Mouse (Mus musculus) kidney, adult 11 months (tissue): ENCODE results near the gene 2010111I01Rik.

Experiments used
- DNase-seq: peaks from one replicate; pipeline ENCODE4 v3.0.0; 2022

The 2010111I01Rik gene

DNA sequence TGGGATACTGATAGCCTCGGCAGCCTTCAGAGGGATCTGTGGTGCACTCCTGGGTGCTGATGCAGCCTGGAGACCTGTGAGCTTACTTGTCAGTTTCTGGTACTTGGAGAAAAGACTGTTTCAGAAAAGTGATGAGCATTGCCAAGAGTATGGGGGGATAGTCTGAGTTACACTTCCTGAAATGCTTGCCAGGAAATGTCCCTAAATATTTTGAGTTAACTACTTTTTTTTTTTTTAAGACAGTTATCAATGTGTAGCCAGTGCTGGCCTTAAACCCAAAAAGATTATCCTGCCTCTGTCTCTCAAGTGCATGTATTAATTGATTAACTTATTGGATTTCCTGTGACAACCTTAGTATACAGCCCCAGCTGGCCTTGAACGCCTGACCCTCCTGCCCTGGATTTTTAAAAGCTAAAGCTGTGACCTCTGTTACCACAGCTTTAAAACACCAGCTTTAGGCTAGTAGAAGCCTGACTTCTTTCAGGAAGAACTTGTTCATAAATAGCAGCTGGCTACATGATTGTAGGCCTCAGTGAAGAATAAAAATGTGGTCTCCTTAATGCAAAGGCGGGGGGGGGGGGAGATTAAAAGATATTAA, 150.6 kb downstream of the 2010111I01Rik start:
- DNase-seq = no peak

- no peak for DNase-seq
Observed at GRCm38 (mm10) chr13:63117495-63118184, 152.9 kb downstream of the 2010111I01Rik start.

DNA sequence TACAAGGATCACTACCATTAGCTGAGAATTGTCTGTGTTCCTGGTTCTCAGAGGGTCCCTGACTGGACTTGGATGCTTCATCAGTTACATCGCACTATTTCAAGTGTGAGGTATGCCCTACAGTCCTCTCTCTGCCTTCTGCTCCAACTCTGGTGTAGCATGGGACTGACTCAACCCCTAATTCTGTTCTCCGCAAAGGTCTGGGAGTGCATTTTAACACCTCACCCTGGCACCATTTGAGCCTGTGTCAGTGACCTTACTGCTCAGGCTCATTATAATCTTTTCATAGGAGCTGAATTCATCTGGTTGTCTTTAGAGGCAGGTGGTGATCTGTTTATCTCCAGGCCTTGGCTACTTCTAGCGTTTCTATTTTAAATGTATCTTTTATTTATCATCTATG, 154.0 kb downstream of the 2010111I01Rik start:
- no peak for DNase-seq

- DNase-seq = no peak
Observed at GRCm38 (mm10) chr13:63120296-63120695, 155.6 kb downstream of the 2010111I01Rik start.

DNA sequence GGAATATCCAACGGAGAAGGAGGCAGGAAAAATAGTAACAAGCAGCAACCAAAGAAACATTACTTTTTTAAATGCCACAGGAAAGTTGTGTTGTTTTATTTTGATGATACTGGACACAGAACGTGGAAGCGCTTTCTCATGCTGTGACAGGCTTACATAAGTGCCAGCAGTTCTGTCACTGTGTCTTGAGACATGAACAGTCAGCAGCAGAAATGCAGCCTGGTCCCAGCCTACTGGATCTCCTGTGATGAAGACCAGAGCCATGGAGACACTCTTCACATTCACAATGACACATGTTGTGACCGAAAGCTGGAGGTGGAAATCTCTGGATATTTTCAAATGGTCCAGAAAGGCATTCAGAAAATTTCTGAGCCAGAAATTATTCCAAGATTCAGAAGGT, 157.1 kb downstream of the 2010111I01Rik start:
- no peak for DNase-seq

GRCm38 (mm10) chr13:63126206-63126605, 161.5 kb downstream of the 2010111I01Rik start:
- no peak for DNase-seq

- no peak for DNase-seq
Observed at GRCm38 (mm10) chr13:63127516-63127915, 162.8 kb downstream of the 2010111I01Rik start.

DNA sequence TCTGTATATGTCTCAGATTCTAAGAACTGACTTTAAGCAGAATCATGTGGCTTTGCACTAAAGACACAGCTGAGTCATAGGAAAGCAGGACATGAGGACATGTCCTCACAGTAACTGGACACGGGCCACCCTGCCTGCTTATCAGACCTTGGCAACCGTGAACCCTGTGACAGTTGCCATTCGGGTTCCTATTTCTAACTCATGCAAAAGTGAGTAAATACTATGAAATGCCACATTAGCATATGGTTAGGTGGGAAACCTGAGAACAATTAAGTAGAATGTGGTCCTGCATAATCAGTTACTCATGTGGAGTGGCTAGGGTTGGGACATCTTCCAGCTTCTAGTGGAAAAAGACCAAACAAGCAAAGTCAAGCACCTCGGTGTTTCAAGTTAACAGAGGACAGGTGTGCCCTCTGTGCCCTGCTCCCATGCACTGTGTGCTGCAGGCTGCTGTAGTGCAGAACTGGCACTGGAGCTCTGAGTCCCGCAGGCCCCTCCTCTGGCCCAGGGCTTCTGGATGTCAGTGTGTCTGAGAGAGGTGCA, 170.3 kb downstream of the 2010111I01Rik start:
- peak; percentile 62 for DNase-seq

- DNase-seq = no peak
Observed at GRCm38 (mm10) chr13:63135994-63136393, 171.3 kb downstream of the 2010111I01Rik start.

DNA sequence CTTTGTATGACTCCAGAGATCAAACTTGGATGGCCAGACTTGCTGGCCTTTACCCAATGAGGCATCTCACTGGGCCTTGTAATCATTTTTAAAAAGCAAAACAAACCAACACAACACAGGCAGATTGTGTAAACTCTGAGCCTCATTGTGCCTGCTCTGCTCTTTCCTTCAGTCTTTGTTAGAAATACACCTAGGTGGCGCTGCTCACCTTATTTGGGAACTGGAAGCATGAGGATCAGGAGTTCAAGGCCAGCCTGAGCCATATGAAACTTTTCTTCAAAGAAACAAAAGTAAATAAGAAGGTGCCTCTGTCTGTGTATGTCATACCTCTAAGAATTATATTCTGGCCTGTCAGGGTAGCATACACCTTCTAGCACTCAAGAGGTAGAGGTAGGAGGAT, 172.1 kb downstream of the 2010111I01Rik start:
- DNase-seq = no peak

DNA sequence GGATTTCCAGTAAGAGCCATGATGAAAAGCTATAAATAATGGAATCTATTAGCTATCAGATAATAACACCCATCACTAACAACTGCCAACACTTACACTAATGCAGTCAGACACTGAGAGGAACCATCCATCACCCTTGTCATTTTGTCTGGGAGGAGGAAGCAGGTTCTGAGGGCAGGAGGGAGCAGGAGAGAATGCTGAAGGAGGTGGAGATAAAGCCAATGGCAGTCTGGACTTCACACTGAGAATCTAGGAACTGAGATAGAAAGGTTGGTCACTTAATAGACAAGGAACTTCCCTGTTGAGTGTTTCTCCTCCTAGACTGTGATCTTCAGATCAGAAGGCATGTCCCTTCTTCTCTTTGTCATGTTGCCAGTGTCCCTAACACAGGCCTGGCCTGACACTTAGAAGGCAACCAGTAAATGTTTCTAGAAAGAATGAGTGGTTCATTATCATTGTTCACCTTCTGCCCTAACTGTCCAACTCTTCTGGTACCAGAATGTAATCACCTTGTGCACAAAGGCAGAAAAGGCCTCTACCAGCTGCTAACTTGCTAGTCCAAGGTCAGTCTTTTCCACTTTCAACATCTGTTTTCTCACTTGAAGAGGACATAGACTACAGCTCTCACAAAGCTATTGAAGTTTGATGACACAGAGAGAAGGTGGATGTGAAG, 173.8 kb downstream of the 2010111I01Rik start:
- DNase-seq = no peak

DNA sequence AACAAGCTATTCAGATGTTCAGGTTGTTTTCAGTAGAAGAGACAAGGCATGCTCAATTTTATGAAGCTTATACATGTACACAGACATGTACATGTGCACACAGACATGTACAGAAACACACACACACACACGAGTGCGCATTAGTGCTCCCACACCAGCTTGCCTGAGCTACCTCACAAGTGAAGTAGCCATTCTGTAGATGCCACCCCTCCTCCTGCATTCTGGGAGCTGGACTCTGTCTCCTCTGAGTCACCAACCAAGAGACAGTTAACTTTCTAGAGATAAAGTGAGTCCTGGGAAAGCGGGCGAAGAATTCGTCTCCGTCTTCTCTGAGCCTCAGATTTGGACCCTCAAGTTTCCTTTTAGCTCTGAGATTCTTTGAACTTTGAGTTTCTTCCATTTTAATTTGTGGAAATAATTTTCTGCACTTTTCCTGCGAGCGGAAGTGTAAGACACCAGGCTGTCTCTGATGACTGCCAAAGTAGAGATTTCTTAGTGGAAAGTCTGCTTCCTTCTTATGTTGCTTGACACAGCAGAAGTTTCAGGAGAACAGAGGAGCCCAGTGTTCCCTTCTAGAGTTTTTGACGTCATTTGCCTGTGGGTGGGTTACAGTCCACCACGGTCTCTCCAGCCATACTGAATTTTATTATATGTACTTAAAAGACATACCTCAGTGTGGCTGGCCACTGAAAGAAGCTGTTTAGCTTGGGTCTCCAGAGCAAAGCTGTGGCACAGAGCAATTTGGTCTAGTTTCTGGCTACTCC, 175.0 kb downstream of the 2010111I01Rik start:
- no peak for DNase-seq

DNA sequence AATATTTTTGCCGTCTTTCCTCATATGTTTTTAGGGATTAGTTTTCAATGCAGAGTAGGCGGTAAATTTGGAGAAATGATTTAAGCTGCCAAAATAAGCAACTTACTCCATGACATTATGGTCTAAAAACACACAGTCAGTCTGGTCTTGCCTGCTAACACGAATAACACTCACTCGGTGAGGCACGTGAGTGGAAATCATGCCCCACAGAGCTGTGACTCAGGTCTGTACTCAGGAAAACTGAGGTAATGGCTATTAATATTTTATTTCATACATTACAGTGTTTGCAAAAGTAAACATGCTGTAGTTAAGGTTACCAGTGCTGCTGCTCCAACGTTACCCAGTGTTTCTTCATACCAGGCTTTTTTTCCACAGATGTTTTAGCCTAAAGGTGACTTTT, 176.1 kb downstream of the 2010111I01Rik start:
- no peak for DNase-seq

DNA sequence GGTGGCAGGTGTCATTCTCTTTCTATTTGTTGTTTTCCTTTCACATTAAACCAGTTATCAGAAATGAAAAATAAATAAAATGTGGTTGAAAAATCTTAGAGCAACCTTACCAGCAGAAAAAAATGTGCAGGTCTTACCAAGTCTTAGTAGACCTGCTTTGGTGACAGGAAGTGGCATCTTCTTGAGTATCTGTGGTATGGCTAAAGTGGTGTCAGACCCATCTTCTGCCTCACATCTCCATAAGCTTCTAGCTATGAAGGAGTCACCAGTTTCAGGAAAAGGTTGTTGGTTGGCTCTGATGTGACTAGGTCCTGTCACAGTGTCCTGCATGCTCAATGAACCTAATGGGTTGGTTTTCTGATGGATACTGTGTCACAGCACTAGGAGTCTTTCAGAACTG, 176.6 kb downstream of the 2010111I01Rik start:
- DNase-seq = no peak

GRCm38 (mm10) chr13:63146604-63147188, 182.0 kb downstream of the 2010111I01Rik start:
- no peak for DNase-seq

- peak; percentile 52 for DNase-seq
Observed at GRCm38 (mm10) chr13:63148157-63148556, 183.5 kb downstream of the 2010111I01Rik start.

DNA sequence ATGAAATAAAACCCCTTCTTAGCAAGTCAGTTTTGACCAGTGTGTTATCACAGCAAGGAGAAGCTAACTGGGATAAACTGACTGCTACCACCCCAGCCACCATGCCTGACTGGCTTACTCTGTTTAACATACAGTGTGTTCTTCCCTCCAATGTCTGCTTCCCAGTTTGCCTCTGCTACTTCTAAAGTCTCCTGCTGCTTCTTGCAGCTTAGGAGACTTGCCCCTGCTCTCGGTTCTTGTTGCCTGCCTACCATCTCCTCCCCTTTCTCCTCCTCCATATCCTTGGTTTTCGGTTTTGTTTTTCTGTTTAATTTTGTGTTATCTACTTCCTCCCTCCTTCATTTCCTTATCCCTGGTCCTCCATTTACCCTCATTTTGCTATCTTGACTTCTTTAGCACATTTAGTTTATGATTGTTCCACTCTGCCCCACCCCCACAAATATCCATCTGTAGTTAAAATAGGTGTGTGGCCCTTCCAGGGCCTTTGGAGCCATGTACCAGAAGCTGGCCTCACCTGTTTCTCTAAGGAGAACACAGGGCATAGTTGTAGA, 185.9 kb downstream of the 2010111I01Rik start:
- no peak for DNase-seq

DNA sequence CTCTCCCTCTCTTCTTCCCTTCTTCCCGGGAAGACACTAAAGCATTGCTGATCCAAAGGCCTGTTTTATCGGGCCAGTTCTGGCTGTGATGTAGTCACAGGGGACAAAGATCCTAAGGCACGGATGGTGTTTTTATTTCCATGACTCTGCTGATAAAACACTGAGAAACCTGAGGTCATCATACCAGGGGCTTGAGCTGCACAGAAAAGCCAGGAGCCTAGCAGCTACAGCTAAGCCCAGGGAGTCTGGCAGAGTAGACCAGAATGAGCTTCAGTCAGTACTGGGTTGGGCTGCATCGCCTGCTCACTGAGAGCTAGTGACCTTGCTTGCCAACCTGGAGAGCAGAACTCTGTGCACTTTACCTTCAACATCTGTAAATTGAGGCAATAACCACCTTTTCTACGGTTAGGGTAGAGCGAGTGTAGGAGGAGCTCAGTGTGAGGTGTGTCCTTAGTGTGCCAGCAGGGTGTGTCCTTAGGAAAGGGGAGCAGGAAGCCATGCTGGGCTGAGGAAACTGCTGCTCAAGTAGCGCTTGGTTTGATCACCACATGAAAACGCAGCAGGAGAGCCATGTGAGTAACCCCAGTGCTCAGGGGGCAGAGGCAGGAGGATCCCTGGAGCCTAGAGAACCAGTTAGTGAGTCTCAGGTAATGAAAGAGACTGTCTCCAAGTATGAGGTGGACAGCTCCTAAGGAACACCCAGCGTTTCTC, 186.5 kb downstream of the 2010111I01Rik start:
- no peak for DNase-seq

GRCm38 (mm10) chr13:63152498-63152897, 187.8 kb downstream of the 2010111I01Rik start:
- no peak for DNase-seq

DNA sequence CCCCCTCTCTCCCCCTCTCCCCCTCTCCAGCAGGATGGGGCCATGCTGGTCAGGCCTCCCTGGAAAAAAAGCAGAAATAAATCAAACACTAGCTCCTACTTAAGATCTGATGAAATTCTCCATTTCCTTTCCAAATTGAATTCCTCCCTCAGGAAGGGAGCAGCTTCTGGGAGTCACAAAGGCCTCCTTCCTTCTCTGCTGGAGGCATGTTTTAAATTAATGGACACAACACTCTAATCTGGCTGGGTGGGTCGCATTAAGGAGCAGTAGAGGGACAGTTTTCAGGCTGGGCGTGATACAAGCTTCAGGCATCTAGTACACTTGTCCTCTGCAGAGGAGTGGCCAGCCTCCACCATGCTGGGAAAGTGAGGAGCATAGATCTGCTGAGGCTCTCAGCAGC, 188.7 kb downstream of the 2010111I01Rik start:
- peak; percentile 69 for DNase-seq

DNA sequence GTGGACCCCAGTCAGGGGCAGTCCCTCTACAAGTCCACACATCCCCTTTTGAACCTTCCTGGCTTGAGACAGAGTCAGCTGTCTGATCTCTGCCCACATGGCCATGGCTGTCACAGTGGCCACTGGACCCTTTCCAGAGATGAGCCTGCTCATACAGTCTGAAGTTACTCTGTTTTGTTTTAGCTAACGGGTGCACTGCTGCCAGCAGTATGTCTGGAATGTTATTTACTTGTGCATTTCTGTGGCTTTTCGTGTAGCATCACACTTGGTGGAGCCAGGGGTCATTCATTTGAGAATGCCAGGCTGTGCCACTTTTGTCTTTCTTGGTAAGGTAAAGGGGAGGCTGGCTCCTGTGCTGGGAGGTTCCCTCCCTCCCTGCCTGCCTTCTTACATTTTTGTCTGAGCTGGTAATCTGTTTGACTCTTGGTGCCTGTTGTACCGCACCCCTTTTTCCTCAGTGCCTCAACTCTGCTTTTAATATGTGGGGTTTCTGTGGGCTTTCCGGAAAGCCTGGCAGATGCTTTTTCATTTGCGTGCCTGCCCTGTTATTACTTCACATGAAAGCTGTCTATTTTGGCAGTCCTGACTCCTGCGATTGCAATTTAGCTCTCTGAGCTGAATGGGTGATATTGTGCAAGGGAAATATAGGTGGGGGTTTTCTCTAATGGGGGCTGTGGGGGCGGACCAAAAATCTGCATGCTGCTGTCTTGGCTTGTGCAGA, 190.3 kb downstream of the 2010111I01Rik start:
- peak; percentile 50 for DNase-seq
